Mouse (Mus musculus): ENCODE data around the gene Olfr462.

GRCm38 (mm10) chr11:87935467-87935866 lies 43.4 kb upstream of the Olfr462 start:
- TF ChIP-seq CTCF (IDR thresholded peaks at IDR 0.05; ENCODE audit: extremely low read depth, insufficient read depth, low read length): no peak
- TF ChIP-seq POLR2A (IDR thresholded peaks at IDR 0.05; ENCODE audit: extremely low read depth, insufficient read depth, low read length): no peak

Measured in cortical plate, adult 2 months (tissue).